Mouse (Mus musculus) small intestine, adult 2 months (tissue): ENCODE data around the gene Azin2.

Experiments
- CTCF ChIP-seq: fragments of 200-500 bp; IDR thresholded peaks from 2 replicates; pipeline ENCODE4 v1.5.1; 2012; ENCODE audit warnings: low read depth, mild to moderate bottlenecking, control low read depth, inconsistent platforms, low read length, moderate library complexity, mixed read lengths; ENCODE audit not compliant: insufficient replicate concordance, insufficient read length; ENCODE audit errors: extremely low read depth
- POLR2A ChIP-seq: fragments of 200-500 bp; IDR thresholded peaks from 2 replicates; pipeline ENCODE4 v1.6.1; 2012; ENCODE audit warnings: low read depth, mild to moderate bottlenecking, control low read depth, inconsistent platforms, low read length, moderate library complexity

DNA sequence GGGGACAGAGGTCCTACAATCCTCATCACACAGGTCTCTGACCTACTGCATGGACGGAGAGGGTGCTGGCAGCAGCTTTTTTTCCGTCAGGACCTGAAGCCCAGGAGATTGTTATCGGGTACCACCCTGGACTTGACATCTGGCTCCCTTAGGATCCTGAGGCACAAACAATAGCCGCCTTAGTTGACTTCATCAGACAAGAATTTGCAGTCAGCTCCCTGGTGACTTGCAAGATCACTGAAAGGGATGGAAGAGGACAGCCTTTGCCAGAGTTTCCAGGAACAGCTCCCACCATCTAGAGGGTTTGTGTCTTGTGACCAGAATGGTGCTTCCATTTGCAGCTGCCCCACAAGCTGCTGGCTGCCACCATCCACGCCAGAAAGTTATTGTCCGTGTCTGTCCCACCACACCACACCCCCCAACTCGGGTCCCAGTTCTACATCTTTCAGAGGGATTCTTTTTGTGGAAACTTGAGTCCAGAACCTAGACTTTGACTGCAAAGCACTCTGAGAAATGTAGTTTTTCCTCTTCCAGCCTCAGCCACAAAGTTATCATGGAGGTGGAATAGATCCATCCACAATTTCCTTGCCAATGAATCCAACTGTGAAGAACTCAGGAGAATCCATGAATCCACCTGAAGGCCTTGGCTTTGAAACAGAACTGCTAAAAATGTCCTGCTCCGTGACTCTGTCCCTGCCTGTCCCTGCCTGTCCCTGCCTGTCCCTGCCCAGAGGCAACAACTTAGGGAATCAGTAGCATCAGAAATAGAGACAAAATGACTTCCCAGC lies 51.8 kb downstream of the Azin2 start:
- TF ChIP-seq CTCF, result no peak
- no peak for TF ChIP-seq POLR2A
